Mouse (Mus musculus) cortical plate, adult 2 months (tissue): Measurements from ENCODE around the gene Cd7. TPM values are rescaled to one million over a fixed set of nuclear protein-coding genes. Genes with fewer than 3 reads are reported as not detected.

ENCODE experiments used
- H3K27ac ChIP-seq: fragments of 200-500 bp; 2 replicates; pipeline ENCODE4 v1.5.1; 2012; ENCODE audit warnings: low read length, control low read depth, inconsistent platforms; ENCODE audit not compliant: insufficient read depth
- H3K4me1 ChIP-seq: fragments of 200-500 bp; 2 replicates; pipeline ENCODE4 v1.6.1; 2011; ENCODE audit warnings: low read length; ENCODE audit not compliant: control insufficient read depth, insufficient read depth
- H3K4me3 ChIP-seq: fragments of 200-500 bp; 2 replicates; pipeline ENCODE4 v1.5.1; 2011; ENCODE audit warnings: mild to moderate bottlenecking, low read length, control low read depth; ENCODE audit not compliant: insufficient read depth
- CTCF ChIP-seq: fragments of 200-500 bp; IDR thresholded peaks from 2 replicates; pipeline ENCODE4 v1.5.1; 2011; ENCODE audit warnings: mild to moderate bottlenecking, control low read depth, low read length; ENCODE audit not compliant: insufficient read depth; ENCODE audit errors: extremely low read depth
- POLR2A ChIP-seq: fragments of 200-500 bp; IDR thresholded peaks from 2 replicates; pipeline ENCODE4 v1.6.1; 2011; ENCODE audit warnings: mild to moderate bottlenecking, low read length, control low read depth; ENCODE audit not compliant: insufficient read depth; ENCODE audit errors: extremely low read depth
- polyA plus RNA-seq: library from polyadenylated mRNA; depleted of rRNA; stranded (reverse); fragments of >200 nt; gene quantifications from 2 replicates; pipeline ENCODE4 v1.2.3, GENCODE M21; 2012; rRNA removed

Cd7 gene
- polyA plus RNA-seq, 1 experiment = 3.4 TPM

DNA sequence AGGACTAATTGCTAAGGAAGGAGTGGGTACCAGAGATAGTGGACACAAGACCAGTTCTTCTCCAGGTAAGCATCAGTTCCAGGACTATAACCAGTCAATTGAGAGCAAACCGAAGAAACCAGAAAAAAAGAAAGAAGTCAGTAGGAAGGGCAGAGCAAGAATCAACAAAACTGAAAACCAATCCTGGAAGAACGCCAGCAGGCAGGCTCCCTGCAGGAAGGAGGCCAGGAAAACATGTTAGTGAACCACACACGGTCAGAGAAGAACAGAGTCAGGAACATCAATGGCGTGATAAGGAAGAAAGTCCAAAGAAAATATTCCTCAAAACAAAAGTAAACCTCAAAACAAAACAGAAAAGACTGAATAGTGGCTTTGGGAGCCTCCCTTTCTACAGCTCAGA, 37.3 kb downstream of the Cd7 start:
- H3K27ac ChIP-seq = no peak overlapping the region
- TF ChIP-seq CTCF (no peak), POLR2A (no peak)
- no peak overlapping the region for H3K4me3 ChIP-seq
- peaks cover 1% of the 10 kb centered on the region; the same call in 1 of the 2 replicates for H3K4me1 ChIP-seq

DNA sequence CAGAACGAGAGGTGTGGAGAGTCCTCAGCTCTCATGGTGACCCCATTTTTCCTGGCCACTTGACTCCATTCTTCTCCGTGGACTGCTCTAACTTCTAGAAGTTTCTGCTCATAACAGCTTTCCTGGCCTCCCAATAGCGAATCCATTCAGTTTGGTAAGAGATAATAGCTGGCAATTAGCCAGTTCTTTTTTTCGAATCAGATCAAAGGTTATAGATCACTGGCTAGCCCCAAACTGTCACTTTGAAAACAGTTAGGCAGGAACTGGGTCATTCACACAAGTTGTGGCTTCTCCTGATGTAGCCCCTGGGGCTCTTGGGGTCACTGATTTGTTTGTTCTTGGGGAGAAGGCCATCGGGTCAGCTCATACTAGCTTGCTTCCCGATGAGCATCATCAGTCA, 44.5 kb downstream of the Cd7 start:
- no peak for TF ChIP-seq CTCF
- no peak for TF ChIP-seq POLR2A
- Histone ChIP-seq H3K27ac (no peak overlapping the region), H3K4me3 (no peak overlapping the region)

DNA sequence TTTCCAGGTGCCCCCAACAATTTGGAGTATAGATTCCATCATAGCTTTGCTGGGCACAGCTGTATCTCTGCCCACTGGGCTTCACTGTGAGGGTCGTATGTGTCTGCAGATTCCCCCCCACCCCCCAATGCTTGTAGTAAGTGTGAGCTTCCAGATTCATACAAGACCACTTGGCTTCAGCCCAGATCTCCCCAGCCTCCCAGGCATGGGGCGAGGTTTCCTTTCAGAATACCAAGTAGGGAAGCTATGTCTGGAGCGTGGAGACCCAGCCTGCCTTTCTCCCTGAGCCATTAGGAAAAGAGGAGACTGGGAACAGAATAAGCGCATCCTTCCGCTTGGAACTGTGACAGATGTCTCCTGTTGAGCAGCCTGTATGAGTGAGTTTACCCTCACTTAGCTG, 45.6 kb downstream of the Cd7 start:
- H3K4me3 ChIP-seq = no peak overlapping the region
- H3K27ac ChIP-seq = no peak overlapping the region
- TF ChIP-seq CTCF = no peak
- TF ChIP-seq POLR2A = no peak
- H3K4me1 ChIP-seq = peaks cover 14% of the 10 kb centered on the region

More for the DNA sequence above, 44.5 kb downstream of the Cd7 start:
- H3K4me1 ChIP-seq = peaks cover 9% of the 10 kb centered on the region

DNA sequence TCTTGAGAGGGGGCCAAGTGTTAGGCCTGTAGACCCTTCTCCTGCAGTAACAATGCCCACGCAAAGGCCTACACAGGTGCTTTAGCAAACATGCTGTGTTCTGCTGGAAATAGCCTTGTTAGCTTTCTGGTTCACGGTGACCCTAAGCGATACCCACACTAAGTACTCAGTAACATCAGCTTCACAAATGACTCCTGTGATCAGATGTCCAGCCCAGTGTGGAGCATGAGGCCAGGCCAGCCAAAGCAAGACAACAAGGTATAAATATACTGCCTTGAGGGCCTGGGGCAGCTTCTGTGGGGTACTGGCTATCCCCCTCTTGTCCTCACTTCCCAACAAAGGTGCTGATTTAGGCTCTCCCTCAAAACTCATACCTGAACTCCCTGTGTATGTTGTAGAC, 46.1 kb downstream of the Cd7 start:
- TF ChIP-seq CTCF (no peak), POLR2A (no peak)
- Histone ChIP-seq H3K4me3 (no peak overlapping the region; the same call in 1 of the 2 replicates), H3K4me1 (peaks cover 17% of the 10 kb centered on the region), H3K27ac (no peak overlapping the region)

DNA sequence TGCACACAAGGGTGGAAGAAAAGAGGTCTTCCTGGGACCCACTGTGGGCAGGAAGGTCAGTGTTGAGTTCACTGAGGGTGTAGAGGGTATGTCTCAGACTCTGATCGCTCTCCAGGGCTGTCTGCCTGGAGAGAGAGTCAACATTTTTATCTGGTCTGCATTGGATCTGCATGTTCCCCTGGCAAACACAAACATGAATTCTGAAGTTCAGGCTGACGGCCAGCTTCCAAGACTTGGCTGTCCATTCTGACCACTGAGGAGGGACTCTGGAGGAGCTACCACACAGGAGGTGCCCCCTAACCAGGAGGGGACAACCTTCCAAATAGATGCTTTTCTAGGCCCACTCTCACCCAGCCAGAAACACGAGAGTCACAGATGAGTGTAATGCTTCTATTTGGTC, 47.4 kb downstream of the Cd7 start:
- Histone ChIP-seq H3K4me3 (peak overlapping the region; percentile 71), H3K4me1 (peaks cover 17% of the 10 kb centered on the region), H3K27ac (no peak overlapping the region)
- TF ChIP-seq POLR2A (no peak), CTCF (no peak)

DNA sequence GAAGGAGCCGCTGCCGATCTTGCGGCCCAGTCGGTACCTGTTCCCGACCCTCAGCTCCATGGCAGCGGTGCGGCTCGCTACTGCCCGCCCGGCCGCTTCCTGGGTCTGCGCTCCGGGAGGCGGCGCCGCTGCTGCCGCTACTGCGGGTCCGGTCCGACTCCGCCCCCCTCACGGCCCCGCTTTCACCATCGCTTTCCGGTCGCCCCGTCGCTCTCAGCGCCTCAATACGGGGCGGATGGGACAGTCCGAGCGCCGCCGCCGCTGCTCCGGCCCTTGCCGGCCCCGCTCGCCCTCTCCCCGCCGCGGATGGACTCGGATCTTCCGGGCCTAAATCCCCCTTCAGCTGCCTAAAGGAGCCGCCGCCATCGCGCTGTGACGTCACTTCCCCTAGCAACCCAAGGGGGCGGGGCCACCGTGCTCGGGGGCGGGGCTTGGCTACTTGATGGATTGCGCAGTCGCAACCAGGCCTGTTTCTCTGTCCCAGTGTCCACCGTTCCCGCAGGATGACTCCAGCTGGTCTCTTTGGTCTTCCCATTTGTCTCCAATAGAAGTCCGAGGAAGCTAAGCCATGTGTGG, 48.2 kb downstream of the Cd7 start, which contains the start of gene Csnk1d:
Csnk1d (minus strand) TSS at position 380 of the 576 bp plus-strand sequence.
- H3K4me3 ChIP-seq = peak within 1 kb of the TSS; percentile 71
- peak within 1 kb of the TSS; percentile 97 for H3K27ac ChIP-seq
- peaks cover 17% of the 10 kb centered on the region for H3K4me1 ChIP-seq
- TF ChIP-seq CTCF (no peak), POLR2A (peak; percentile 96)

DNA sequence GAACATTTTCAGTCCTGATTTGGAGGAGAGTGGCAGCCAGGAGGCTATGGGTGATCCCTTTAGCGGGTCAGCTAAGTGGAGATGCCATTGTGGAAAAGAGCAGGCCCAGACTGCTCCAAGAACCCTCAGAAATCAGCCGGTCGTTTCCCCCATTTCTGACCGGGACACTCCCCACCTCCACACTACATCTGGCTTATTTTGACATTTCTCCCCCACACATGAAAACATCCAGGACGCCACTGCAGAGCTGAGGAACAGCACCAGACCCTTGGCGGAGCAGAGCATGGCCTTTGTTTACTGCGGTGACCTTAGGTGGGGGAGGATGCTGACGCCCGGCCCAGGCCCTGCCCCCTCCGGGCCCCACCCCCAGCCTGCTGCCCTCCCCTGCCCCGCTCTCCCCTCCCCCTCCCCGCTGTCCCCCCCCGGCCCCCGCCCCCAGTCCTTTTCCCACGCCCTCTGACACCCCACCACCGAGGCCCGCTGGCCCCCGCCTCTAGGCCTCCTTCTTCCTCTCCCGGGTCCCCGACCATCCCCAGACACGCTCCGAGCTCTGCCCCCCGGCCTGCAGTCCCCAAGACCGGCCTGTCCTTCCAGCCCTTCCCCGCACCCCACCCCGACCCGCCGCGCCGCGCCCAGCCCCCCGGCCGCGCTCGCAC, 49.0 kb downstream of the Cd7 start:
- TF ChIP-seq CTCF (no peak), POLR2A (no peak)
- peak overlapping the region; percentile 97 for H3K27ac ChIP-seq
- peaks cover 20% of the 10 kb centered on the region for H3K4me1 ChIP-seq
- peak overlapping the region; percentile 71 for H3K4me3 ChIP-seq

DNA sequence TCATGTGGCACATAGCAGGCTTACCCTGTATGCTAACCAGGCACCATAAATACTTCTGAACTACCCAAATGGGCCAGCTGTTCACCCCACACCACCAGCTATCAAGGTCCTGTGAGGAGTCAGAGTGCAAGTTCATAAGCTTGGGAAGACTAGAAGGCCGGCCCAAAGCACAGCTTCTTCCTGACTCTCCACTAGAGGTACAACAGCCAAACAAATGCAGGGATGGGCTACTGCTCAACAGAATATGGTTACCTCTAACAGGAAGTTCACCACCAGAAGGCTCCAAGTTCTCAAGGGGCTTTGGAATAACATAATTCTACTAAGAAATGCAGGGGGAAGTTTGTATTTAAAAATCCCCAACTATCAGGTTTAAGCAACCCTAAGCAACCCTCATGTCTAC, 49.7 kb downstream of the Cd7 start:
- Histone ChIP-seq H3K4me3 (peak overlapping the region; percentile 71), H3K4me1 (peaks cover 20% of the 10 kb centered on the region), H3K27ac (no peak overlapping the region)
- TF ChIP-seq POLR2A (no peak), CTCF (no peak)

DNA sequence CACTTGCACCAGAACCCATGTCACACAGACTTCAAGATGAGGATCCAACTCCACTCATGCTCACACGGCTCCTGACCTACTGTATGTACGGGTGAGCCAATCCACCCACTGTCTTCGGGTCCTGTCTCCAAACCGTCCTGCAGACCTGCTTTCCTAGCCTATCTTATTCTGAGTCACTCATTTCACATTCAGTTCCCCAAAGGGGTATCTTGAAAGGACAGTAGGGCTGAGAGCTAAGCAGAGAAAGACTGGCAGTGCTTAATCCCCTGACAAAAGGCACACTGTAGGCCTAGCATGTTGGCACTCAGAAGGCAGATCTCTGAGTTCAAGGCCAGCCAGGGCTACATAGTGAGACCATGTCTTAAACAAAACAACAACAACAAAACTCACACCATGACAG, 50.8 kb downstream of the Cd7 start:
- TF ChIP-seq POLR2A (no peak), CTCF (no peak)
- peak overlapping the region; percentile 71; the same call in 1 of the 2 replicates for H3K4me3 ChIP-seq
- no peak overlapping the region for H3K27ac ChIP-seq
- peaks cover 20% of the 10 kb centered on the region for H3K4me1 ChIP-seq

DNA sequence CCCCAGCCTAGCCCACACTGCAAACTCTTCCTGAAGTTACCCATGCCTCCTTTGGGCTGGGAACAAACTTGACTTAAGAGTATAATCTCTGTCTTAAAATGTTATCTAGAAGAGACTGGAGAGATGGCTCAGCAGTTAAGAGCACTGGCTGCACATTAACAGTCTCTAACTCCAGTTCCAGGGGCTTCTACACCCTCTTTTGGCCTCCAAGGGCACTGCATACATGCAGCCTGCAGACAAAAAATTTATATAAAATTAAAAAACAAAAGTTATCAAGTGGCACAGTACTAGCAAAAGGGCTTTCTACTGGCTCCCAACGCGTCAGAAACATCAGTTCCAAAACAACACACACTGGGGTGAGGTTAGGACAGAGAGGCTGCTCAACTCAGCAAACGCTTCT, 51.6 kb downstream of the Cd7 start:
- Histone ChIP-seq H3K27ac (no peak overlapping the region), H3K4me1 (peaks cover 17% of the 10 kb centered on the region), H3K4me3 (no peak overlapping the region)
- TF ChIP-seq CTCF = no peak
- TF ChIP-seq POLR2A = no peak

Other genes with a start within 250 kb of the Cd7 start
- 49.8 and 51.3 TPM in 2 replicates for gene Dus1l, start 243.0 kb downstream of the Cd7 start, polyA plus RNA-seq
- gene Fasn, start 214.9 kb downstream of the Cd7 start, polyA plus RNA-seq = 219 and 242 TPM in 2 replicates
- gene Ccdc57, start 106.5 kb downstream of the Cd7 start, polyA plus RNA-seq = 11.0 and 13.1 TPM in 2 replicates
- 6.1 and 7.1 TPM in 2 replicates for gene Slc16a3, start 90.9 kb downstream of the Cd7 start, polyA plus RNA-seq
- 108 and 110 TPM in 2 replicates for gene Csnk1d, start 48.1 kb downstream of the Cd7 start, polyA plus RNA-seq
- not detected in 2 replicates for gene Sectm1b, start 24.2 kb upstream of the Cd7 start, polyA plus RNA-seq
- not detected in 2 replicates for gene Sectm1a, start 41.8 kb upstream of the Cd7 start, polyA plus RNA-seq
- gene Tex19.2, start 79.3 kb upstream of the Cd7 start, polyA plus RNA-seq = not detected in 2 replicates
- not detected in 2 replicates for gene Tex19.1, start 106.7 kb upstream of the Cd7 start, polyA plus RNA-seq
- 0.17 and 0.19 TPM in 2 replicates for gene Uts2r, start 120.9 kb upstream of the Cd7 start, polyA plus RNA-seq
- 69.9 and 70.0 TPM in 2 replicates for gene Hexdc, start 165.0 kb upstream of the Cd7 start, polyA plus RNA-seq
- 6.2 and 7.8 TPM in 2 replicates for gene Ogfod3, start 165.3 kb upstream of the Cd7 start, polyA plus RNA-seq
- 25.9 and 27.5 TPM in 2 replicates for gene Cybc1, start 189.9 kb upstream of the Cd7 start, polyA plus RNA-seq
- gene Narf, start 197.8 kb upstream of the Cd7 start, polyA plus RNA-seq = 43.1 and 43.3 TPM in 2 replicates
- 51.7 and 53.3 TPM in 2 replicates for gene Foxk2, start 220.6 kb upstream of the Cd7 start, polyA plus RNA-seq